Mouse (Mus musculus): ENCODE data around the gene Alkal2. TPM values are rescaled to one million over a fixed set of nuclear protein-coding genes. Genes with fewer than 3 reads are reported as not detected.

Gene Alkal2
- polyA plus RNA-seq, 1 experiment from 2014 or later = 0.80 TPM

Other genes starting within 250 kb of the Alkal2 start
- 106 and 115 TPM in 2 replicates for gene Acp1, start 27.3 kb downstream of the Alkal2 start, polyA plus RNA-seq (2015; fragmentation: Nextera tagmentation; extraction: Ambion mirVana)
- gene Sh3yl1, start 27.3 kb downstream of the Alkal2 start, polyA plus RNA-seq (2015; fragmentation: Nextera tagmentation; extraction: Ambion mirVana) = 47.6 and 55.2 TPM in 2 replicates
- 0.05 and 0.06 TPM in 2 replicates for gene Fam110c, start 189.5 kb downstream of the Alkal2 start, polyA plus RNA-seq (2015; fragmentation: Nextera tagmentation; extraction: Ambion mirVana)